Mouse (Mus musculus) inflammation-experienced regulatory T-cells, adult 6 months (primary cell): ENCODE data around the gene Olfr1306. TPM values are rescaled to one million over a fixed set of nuclear protein-coding genes. Genes with fewer than 3 reads are reported as not detected.

Experiments
- ATAC-seq: one replicate; pipeline ENCODE4 v1.8.0; 2017
- polyA plus RNA-seq, 3 experiments: library from polyadenylated mRNA; unstranded; fragments of 100-300 nt; shearing (Covaris generic); gene quantifications; one replicate each; pipeline ENCODE4 v1.2.1; 2017

Olfr1306 gene
- polyA plus RNA-seq, result under 1 TPM in 1 of 3 experiments, not detected in 2; 0.19 TPM

DNA sequence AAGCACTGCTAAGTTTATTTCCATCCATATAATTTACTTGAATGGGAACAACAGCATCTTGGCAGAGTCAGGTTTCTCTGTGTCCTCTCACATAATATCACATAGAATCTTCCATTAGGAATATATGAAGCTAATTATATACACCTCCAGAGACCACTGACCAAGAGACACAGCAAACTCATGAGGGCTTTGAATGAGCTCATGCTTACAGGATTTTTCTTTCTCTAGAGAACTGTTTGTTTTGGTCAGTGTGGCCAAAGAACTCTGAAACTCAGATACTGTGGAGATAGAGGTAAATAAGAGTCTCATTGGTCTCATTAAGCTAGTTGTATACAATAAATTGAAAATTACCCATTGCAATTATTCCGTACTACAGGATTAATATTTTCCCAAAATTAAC lies at the start of gene Olfr1306:
TSS of gene Olfr1306 (minus strand) at position 101 of the 400 bp plus-strand sequence.
- no peak for ATAC-seq

DNA sequence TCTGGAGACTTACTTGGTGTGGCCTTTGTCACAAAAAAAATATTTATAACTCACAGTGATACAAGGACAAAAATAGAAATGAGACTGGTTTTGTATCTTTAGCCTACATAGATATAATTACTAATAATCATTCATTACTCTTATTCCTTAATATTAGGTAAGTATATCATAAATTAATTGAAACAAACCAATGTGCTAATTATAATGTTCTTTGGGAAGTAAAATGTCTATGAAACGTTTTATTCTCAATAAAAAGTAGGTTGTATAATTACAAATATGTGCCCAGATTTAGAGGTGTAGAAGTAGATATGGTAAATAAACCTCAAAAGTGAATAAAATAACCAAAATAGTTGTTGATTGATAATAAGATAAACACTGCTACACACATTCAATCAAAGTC lies 48.8 kb upstream of the Olfr1306 start, which contains the start of gene Olfr1308:
TSS of gene Olfr1308 (minus strand) at position 101 of the 400 bp plus-strand sequence.
- ATAC-seq, result no peak

DNA sequence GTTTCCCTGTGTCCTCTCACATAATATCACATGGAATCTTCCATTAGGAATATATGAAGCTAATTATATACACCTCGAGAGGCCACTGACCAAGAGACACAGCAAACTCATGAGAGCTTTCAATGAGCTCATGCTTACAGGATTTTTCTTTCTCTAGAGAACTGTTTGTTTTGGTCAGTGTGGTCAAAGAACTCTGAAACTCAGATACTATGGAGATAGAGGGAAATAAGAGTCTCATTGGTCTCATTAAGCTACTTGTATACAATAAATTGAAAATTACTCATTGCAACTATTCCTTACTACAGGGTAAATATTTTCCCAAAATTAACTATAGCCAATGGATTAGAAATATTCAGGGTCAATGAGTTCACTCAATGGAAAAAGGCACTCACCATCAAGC lies 33.3 kb upstream of the Olfr1306 start, which contains the start of gene Olfr1307:
TSS of gene Olfr1307 (minus strand) at position 101 of the 400 bp plus-strand sequence.
- no peak for ATAC-seq

DNA sequence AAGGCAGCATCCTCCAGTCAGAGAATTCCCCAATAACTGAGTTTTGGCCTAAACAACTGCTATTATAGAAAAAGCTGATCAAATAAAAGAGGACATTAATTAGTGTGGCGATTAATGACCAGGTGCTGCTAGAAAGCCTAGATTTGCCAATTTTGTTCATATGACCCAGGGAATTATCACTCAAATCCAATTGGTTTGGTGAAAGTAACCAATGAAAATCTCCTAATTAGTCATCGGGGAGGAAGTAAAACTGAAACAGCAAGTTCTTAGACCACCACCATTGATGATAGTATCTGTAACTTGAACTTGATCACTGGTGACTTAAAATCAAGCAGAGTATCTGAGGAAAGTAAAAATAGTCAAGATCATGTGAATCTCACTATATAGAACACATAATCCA lies 39.0 kb downstream of the Olfr1306 start, which contains the start of gene Olfr1305:
TSS of gene Olfr1305 (minus strand) at position 101 of the 400 bp plus-strand sequence.
- no peak for ATAC-seq

Other genes with a start within 250 kb of the Olfr1306 start
- gene Olfr1301, start 165.3 kb downstream of the Olfr1306 start, polyA plus RNA-seq, result not detected
- gene Olfr1302, start 138.8 kb downstream of the Olfr1306 start, polyA plus RNA-seq, result not detected
- gene Olfr1303, start 95.9 kb downstream of the Olfr1306 start, polyA plus RNA-seq, result not detected
- not detected for gene Olfr1305, start 39.1 kb downstream of the Olfr1306 start, polyA plus RNA-seq
- gene Olfr1307, start 33.2 kb upstream of the Olfr1306 start, polyA plus RNA-seq, result under 1 TPM in 2 of 3 experiments, not detected in 1; 0.05 TPM
- not detected for gene Olfr1308, start 48.7 kb upstream of the Olfr1306 start, polyA plus RNA-seq
- not detected for gene Olfr1309, start 74.0 kb upstream of the Olfr1306 start, polyA plus RNA-seq
- gene Olfr1310, start 96.4 kb upstream of the Olfr1306 start, polyA plus RNA-seq, result under 1 TPM in 1 of 3 experiments, not detected in 2; 0.09 TPM
- gene Olfr1311, start 108.1 kb upstream of the Olfr1306 start, polyA plus RNA-seq, result not detected
- not detected for gene Olfr1312, start 134.0 kb upstream of the Olfr1306 start, polyA plus RNA-seq
- not detected for gene Olfr1313, start 161.6 kb upstream of the Olfr1306 start, polyA plus RNA-seq
- gene Olfr1314, start 180.5 kb upstream of the Olfr1306 start, polyA plus RNA-seq, result not detected
- not detected for gene Olfr1315-ps1, start 199.2 kb upstream of the Olfr1306 start, polyA plus RNA-seq
- not detected for gene Olfr1316, start 218.7 kb upstream of the Olfr1306 start, polyA plus RNA-seq
- not detected for gene Olfr1317, start 224.1 kb upstream of the Olfr1306 start, polyA plus RNA-seq
- not detected for gene Olfr1318, start 237.9 kb upstream of the Olfr1306 start, polyA plus RNA-seq